Mouse (Mus musculus): ENCODE measurements around the gene Ccr7. TPM values are rescaled to one million over a fixed set of nuclear protein-coding genes. Genes with fewer than 3 reads are reported as not detected.

The Ccr7 gene
- polyA plus RNA-seq, 1 experiment from 2014 or later = 0.78 TPM

- Histone ChIP-seq H3K27ac (no peak overlapping the region), H3K9me3 (no peaks in the 10 kb centered on the region), H3K27me3 (ENCODE audit: insufficient read depth, poor library complexity, severe bottlenecking) (no peaks in the 10 kb centered on the region), H3K36me3 (no peaks in the 10 kb centered on the region), H3K4me1 (peaks cover 4% of the 10 kb centered on the region; the same call in 1 of the 2 replicates), H3K4me3 (no peak overlapping the region)
- no peak for DNase-seq (ENCODE audit: low spot score)
- WGBS = 78% methylated on average over 7 of the region's 7 CpGs
Measured at GRCm38 (mm10) chr11:99099516-99099915, 55.4 kb downstream of the Ccr7 start.

GRCm38 (mm10) chr11:99098924-99099323 is 56.0 kb downstream of the Ccr7 start:
- no peak for DNase-seq (ENCODE audit: low spot score)
- no peaks in the 10 kb centered on the region for H3K9me3 ChIP-seq
- WGBS = 82% methylated on average over 9 of the region's 9 CpGs
- H3K4me1 ChIP-seq = peaks cover 4% of the 10 kb centered on the region; the same call in 1 of the 2 replicates
- H3K27ac ChIP-seq = no peak overlapping the region
- H3K4me3 ChIP-seq = no peak overlapping the region
- H3K36me3 ChIP-seq = no peaks in the 10 kb centered on the region
- no peaks in the 10 kb centered on the region for H3K27me3 ChIP-seq (ENCODE audit: insufficient read depth, poor library complexity, severe bottlenecking)

- Histone ChIP-seq H3K27ac (no peak overlapping the region), H3K9me3 (no peaks in the 10 kb centered on the region), H3K27me3 (ENCODE audit: insufficient read depth, poor library complexity, severe bottlenecking) (no peaks in the 10 kb centered on the region), H3K4me3 (no peak overlapping the region), H3K36me3 (no peaks in the 10 kb centered on the region), H3K4me1 (peaks cover 4% of the 10 kb centered on the region; the same call in 1 of the 2 replicates)
- WGBS = 68% methylated on average over 8 of the region's 8 CpGs
- DNase-seq (ENCODE audit: low spot score) = no peak
Measured at GRCm38 (mm10) chr11:99096996-99097774, 57.7 kb downstream of the Ccr7 start.

DNA sequence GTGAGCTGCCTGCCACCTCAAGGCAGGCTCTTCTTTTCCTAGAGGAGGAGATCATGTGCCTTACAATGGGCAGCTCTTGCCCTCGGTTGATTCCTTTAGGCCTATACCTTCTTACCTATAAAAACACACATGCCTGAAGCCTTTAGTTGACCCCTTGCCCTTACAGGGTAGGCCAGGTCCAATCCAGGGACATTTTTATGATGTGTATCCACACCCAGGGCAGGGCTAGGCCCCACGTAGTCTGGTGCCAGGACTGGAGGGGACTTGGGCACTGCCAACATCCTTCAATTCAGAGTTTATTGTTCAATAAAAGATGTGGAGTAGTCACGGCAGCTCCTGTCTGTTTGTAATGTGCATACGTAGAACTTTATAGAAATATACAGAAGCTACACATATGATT is 58.5 kb downstream of the Ccr7 start:
- no peak for DNase-seq (ENCODE audit: low spot score)

GRCm38 (mm10) chr11:99095759-99096158 is 59.1 kb downstream of the Ccr7 start:
- Histone ChIP-seq H3K27me3 (ENCODE audit: insufficient read depth, poor library complexity, severe bottlenecking) (no peaks in the 10 kb centered on the region), H3K4me3 (no peak overlapping the region), H3K9me3 (no peaks in the 10 kb centered on the region), H3K4me1 (peaks cover 4% of the 10 kb centered on the region; the same call in 1 of the 2 replicates), H3K27ac (no peak overlapping the region), H3K36me3 (no peaks in the 10 kb centered on the region)
- WGBS = 81% methylated on average over 4 of the region's 4 CpGs
- DNase-seq (ENCODE audit: low spot score) = no peak

More for the DNA sequence above, 58.5 kb downstream of the Ccr7 start:
- H3K27ac ChIP-seq = no peak overlapping the region; the same call in 1 of the 2 replicates
- H3K36me3 ChIP-seq = no peaks in the 10 kb centered on the region
- WGBS = 80% methylated on average over 4 of the region's 4 CpGs
- no peaks in the 10 kb centered on the region for H3K27me3 ChIP-seq (ENCODE audit: insufficient read depth, poor library complexity, severe bottlenecking)
- no peak overlapping the region for H3K4me3 ChIP-seq
- H3K9me3 ChIP-seq = no peaks in the 10 kb centered on the region
- peaks cover 4% of the 10 kb centered on the region; the same call in 1 of the 2 replicates for H3K4me1 ChIP-seq

DNA sequence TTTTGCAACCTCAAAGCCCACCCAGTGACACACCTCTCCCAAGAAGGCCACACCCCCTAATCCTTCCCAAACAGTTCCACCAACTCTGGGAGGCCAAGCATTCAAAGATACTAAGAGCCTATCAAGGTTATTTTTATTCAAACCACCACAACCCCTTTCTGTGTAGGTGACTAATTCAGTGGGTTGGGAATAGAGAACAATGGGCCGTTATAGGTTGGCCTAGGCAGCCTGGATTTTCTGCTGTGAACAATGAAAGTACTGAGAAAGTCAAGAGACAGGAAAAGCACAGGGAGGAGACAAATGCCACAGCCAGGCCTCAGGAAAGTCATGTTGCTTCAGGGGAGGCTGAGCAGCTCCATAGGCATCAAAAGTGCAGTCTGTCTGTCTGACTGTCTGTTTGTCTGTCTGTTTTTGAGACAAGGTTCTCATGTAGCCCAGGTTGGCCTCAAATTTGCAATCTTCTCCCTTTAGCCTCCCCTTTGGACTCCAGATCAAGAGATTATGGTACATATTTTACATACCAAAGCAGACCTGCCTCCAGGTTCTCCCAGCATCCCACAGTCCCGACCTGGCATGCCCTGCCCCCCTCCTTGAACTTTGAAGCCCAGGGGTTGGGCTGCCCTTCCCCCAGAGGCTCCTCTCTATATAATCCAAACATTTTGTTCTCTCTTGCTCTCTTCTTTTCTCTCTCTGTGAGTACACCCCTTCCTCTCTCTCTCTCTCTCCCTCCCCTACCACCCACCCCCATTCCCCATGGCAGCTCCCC is 59.8 kb downstream of the Ccr7 start:
- no peaks in the 10 kb centered on the region for H3K9me3 ChIP-seq
- H3K27ac ChIP-seq = no peak overlapping the region
- peaks cover 4% of the 10 kb centered on the region; the same call in 1 of the 2 replicates for H3K4me1 ChIP-seq
- WGBS = 50% methylated on average over 2 of the region's 2 CpGs
- no peaks in the 10 kb centered on the region for H3K36me3 ChIP-seq
- DNase-seq (ENCODE audit: low spot score) = no peak
- H3K4me3 ChIP-seq = no peak overlapping the region
- H3K27me3 ChIP-seq (ENCODE audit: insufficient read depth, poor library complexity, severe bottlenecking) = no peaks in the 10 kb centered on the region

Other genes starting within 250 kb of the Ccr7 start
- 39.3 and 47.7 TPM in 2 replicates for gene Cdc6, start 247.3 kb downstream of the Ccr7 start, polyA plus RNA-seq (2016; fragmentation: Nextera tagmentation; extraction: Ambion mirVana)
- gene Rara, start 227.3 kb downstream of the Ccr7 start, polyA plus RNA-seq (2016; fragmentation: Nextera tagmentation; extraction: Ambion mirVana) = 30.4 and 36.9 TPM in 2 replicates
- 1.0 and 1.1 TPM in 2 replicates for gene Gjd3, start 172.1 kb downstream of the Ccr7 start, polyA plus RNA-seq (2016; fragmentation: Nextera tagmentation; extraction: Ambion mirVana)
- gene Top2a, start 130.9 kb downstream of the Ccr7 start, polyA plus RNA-seq (2016; fragmentation: Nextera tagmentation; extraction: Ambion mirVana) = 207 and 238 TPM in 2 replicates
- 382 and 559 TPM in 2 replicates for gene Igfbp4, start 113.8 kb downstream of the Ccr7 start, polyA plus RNA-seq (2016; fragmentation: Nextera tagmentation; extraction: Ambion mirVana)
- 0.36 TPM in 2 replicates for gene Tns4, start 65.8 kb downstream of the Ccr7 start, polyA plus RNA-seq (2016; fragmentation: Nextera tagmentation; extraction: Ambion mirVana)
- gene Smarce1, start 75.9 kb upstream of the Ccr7 start, polyA plus RNA-seq (2016; fragmentation: Nextera tagmentation; extraction: Ambion mirVana) = 191 and 259 TPM in 2 replicates
- 0.68 and 1.6 TPM in 2 replicates for gene Krt222, start 89.0 kb upstream of the Ccr7 start, polyA plus RNA-seq (2016; fragmentation: Nextera tagmentation; extraction: Ambion mirVana)
- gene Krt24, start 130.2 kb upstream of the Ccr7 start, polyA plus RNA-seq (2016; fragmentation: Nextera tagmentation; extraction: Ambion mirVana) = not detected in 2 replicates
- not detected in 2 replicates for gene Krt25, start 167.9 kb upstream of the Ccr7 start, polyA plus RNA-seq (2016; fragmentation: Nextera tagmentation; extraction: Ambion mirVana)
- gene Krt26, start 182.9 kb upstream of the Ccr7 start, polyA plus RNA-seq (2016; fragmentation: Nextera tagmentation; extraction: Ambion mirVana) = not detected in 2 replicates
- gene Krt27, start 196.0 kb upstream of the Ccr7 start, polyA plus RNA-seq (2016; fragmentation: Nextera tagmentation; extraction: Ambion mirVana) = not detected in 2 replicates
- 0.20 and 0.39 TPM in 2 replicates for gene Krt28, start 219.8 kb upstream of the Ccr7 start, polyA plus RNA-seq (2016; fragmentation: Nextera tagmentation; extraction: Ambion mirVana)
- 11.4 and 14.6 TPM in 2 replicates for gene Krt10, start 234.3 kb upstream of the Ccr7 start, polyA plus RNA-seq (2016; fragmentation: Nextera tagmentation; extraction: Ambion mirVana)